In the genomic region with DNA sequence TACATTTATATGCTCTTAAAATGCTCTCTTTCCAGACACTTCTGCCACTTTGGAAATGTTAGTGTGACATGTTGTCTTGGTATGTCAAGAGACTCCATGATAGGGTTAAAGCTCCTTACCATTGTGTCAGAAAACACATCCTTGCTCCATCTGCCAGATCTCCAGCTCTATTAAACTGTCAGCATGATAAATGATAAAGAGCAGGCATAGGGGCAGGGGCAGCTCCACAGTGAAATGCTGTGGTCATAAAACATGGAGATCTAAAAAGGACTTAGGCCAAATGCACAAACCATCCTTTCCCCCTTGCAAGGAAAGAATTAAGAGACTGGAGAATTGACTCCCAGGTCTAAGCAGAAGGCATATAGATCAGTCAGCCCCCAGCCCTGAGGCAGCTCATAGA, we compare ENCODE assay signal across 19 mouse cellular contexts. TPM values are rescaled to one million over a fixed set of nuclear protein-coding genes. Genes with fewer than 3 reads are reported as not detected.
"Had no signal": no experiment of that assay in that cellular context is flagged by ENCODE, and none has a peak within 500 bp of the region (broad histone marks: within the 10 kb centered on the region; RNA-seq: fewer than 3 reads in every experiment).

No protein-coding gene starts in this region.

- H3K36me3 ChIP-seq: kidney, embryonic 15.5 days; limb, embryonic 12.5 days; midbrain, embryonic 15.5 days had no signal

- H3K9ac ChIP-seq: kidney, embryonic 15.5 days; limb, embryonic 12.5 days; liver, embryonic 14.5 days; midbrain, embryonic 15.5 days had no signal

- H3K4me3 ChIP-seq: kidney, embryonic 15.5 days; limb, embryonic 12.5 days; midbrain, embryonic 15.5 days had no signal

- H3K4me1 ChIP-seq: kidney, embryonic 15.5 days; limb, embryonic 12.5 days; midbrain, embryonic 15.5 days had no signal

- DNase-seq: kidney, adult 2 months; kidney, postnatal 14 days; lung, adult 2 months; lung, postnatal 4 days; right cerebral cortex, adult 18-20 months; right cerebral cortex, postnatal 25 days; thymus, postnatal 4 days had no signal

- H3K4me2 ChIP-seq: kidney, embryonic 15.5 days; limb, embryonic 12.5 days; midbrain, embryonic 11.5 days; midbrain, embryonic 15.5 days had no signal

- ATAC-seq: intestine, embryonic 16.5 days; lung, postnatal 0 days; midbrain, embryonic 15.5 days had no signal

- H3K27me3 ChIP-seq: kidney, embryonic 15.5 days; limb, embryonic 12.5 days; midbrain, embryonic 15.5 days had no signal

- H3K9me3 ChIP-seq: kidney, embryonic 15.5 days; limb, embryonic 12.5 days; midbrain, embryonic 15.5 days had no signal

- H3K27ac ChIP-seq: kidney, embryonic 15.5 days; limb, embryonic 12.5 days; liver, embryonic 14.5 days; midbrain, embryonic 15.5 days; stomach, postnatal 0 days had no signal

RNA-seq across cellular contexts. Expression of gene Slc35f4, which starts 42.5 kb away (rescaled TPM):
- total RNA-seq: liver, adult 2 months; megakaryocyte, adult 5-6 weeks; monocyte, adult 5-6 weeks had no signal
- polyA plus RNA-seq: kidney, adult 2 months; limb, embryonic 12.5 days; liver, adult 2 months; liver, embryonic 14.5 days; lung, adult 2 months; lung, postnatal 0 days; small intestine, adult 2 months had no signal
